Mouse (Mus musculus) cerebellum, postnatal 25 days (tissue): ENCODE measurements around the gene Usp28.

Source experiments
- DNase-seq, 2 experiments: peaks; one replicate each; pipeline ENCODE4 v3.0.0; 2021; ENCODE audit warnings: mixed read lengths in 2 of 2

The Usp28 gene

GRCm38 (mm10) chr9:49023956-49024355 lies 38.8 kb downstream of the Usp28 start:
- DNase-seq, result no peak

GRCm38 (mm10) chr9:49024529-49024928 lies 39.4 kb downstream of the Usp28 start:
- no peak for DNase-seq

GRCm38 (mm10) chr9:49034764-49035163 lies 49.6 kb downstream of the Usp28 start:
- DNase-seq, result no peak

- no peak for DNase-seq
These were observed 65.7 kb downstream of the Usp28 start for GRCm38 (mm10) chr9:49050901-49051300.

GRCm38 (mm10) chr9:49051349-49051748 lies 66.2 kb downstream of the Usp28 start:
- DNase-seq, result peak; percentile 61 to 80

- DNase-seq, result no peak
These were observed 68.9 kb downstream of the Usp28 start for GRCm38 (mm10) chr9:49054028-49054427.

GRCm38 (mm10) chr9:49055333-49056205 lies 70.4 kb downstream of the Usp28 start, which contains the start of gene Zw10:
Zw10 (plus strand) TSS chr9:49055613.
- peak; percentile 94 to 97 for DNase-seq

GRCm38 (mm10) chr9:49076847-49077246 lies 91.7 kb downstream of the Usp28 start:
- DNase-seq, result no peak

- no peak for DNase-seq
These were observed 95.9 kb downstream of the Usp28 start, which contains the start of gene Tmprss5 for GRCm38 (mm10) chr9:49081107-49081506. Tmprss5 (plus strand) TSS chr9:49081260.

- DNase-seq, result peak; percentile 82 to 91
These were observed 96.4 kb downstream of the Usp28 start for GRCm38 (mm10) chr9:49081561-49081960.

GRCm38 (mm10) chr9:49087317-49087716 lies 102.1 kb downstream of the Usp28 start:
- DNase-seq, result no peak
